Mouse (Mus musculus): Measurements from ENCODE around the gene Nav2. TPM values are rescaled to one million over a fixed set of nuclear protein-coding genes. Genes with fewer than 3 reads are reported as not detected.

Gene Nav2
- polyA plus RNA-seq, 1 experiment from 2014 or later = 22.4 TPM

DNA sequence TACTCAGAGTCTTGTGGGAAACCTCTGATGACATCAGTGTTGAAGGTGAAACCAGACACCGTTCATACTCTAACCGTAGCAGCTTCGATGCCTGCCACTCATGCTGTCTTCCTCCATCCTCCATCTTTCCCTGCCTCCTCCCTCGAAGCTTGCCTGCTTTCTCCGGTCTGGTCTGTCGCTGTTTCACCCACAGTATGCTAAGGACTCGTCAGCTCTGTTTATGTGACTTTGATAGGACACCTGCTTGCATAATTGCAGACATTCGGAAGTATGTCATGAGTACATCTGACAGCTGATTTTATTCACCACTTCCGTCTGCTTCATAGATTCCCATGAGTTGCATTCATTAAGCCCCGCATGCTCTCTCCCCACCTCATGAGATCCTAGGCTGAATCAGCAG, 582.3 kb downstream of the Nav2 start:
- TF ChIP-seq CTCF (IDR thresholded peaks at IDR 0.05) = no peak
- no peak for TF ChIP-seq EP300 (IDR thresholded peaks at IDR 0.05)
- Histone ChIP-seq H3K4me2 (replicated peaks; ENCODE audit: low read depth, low read length) (no peak overlapping the region), H3K4me3 (ENCODE audit: low read depth, low read length) (no peak overlapping the region), H3K27me3 (replicated peaks; ENCODE audit: insufficient read depth, low read length) (no peaks in the 10 kb centered on the region), H3K4me1 (ENCODE audit: insufficient read depth, low read depth, low read length) (peaks cover 4% of the 10 kb centered on the region; the same call in 1 of the 2 replicates), H3K9ac (replicated peaks; ENCODE audit: low read depth) (no peak overlapping the region), H3K9me3 (ENCODE audit: low read length) (no peaks in the 10 kb centered on the region), H3K27ac (ENCODE audit: low read length) (no peak overlapping the region), H3K36me3 (ENCODE audit: insufficient read depth, low read length) (no peaks in the 10 kb centered on the region)
- DNase-seq (ENCODE audit: low spot score) (no peak), ATAC-seq (no peak)
- whole genome bisulfite sequencing = 57% methylated on average over 10 of the region's 10 CpGs

DNA sequence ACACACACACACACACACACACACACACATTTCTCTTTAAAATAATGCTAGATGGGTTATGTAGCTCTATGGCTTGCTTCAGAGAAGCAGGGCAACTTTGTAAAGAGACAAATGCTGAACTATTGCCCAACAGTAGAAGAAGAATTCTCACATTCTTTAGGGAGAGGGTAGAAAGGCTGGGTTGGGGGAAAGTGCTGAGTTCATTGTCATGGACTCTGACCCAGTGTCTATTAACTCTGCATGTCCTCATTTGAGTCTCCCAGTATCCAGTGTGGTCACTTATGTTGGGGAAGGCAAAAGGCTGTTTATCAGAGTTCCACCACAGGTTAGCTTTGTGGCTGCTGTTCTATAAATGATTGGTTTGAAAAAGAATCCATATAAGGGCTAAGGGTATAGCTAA, 584.1 kb downstream of the Nav2 start:
- H3K9me3 ChIP-seq (ENCODE audit: low read length) = no peaks in the 10 kb centered on the region
- ATAC-seq (no peak), DNase-seq (ENCODE audit: low spot score) (peak; percentile 48)
- no peak overlapping the region for H3K27ac ChIP-seq (ENCODE audit: low read length)
- H3K4me3 ChIP-seq (ENCODE audit: low read depth, low read length) = no peak overlapping the region
- H3K4me2 ChIP-seq (replicated peaks; ENCODE audit: low read depth, low read length) = no peak overlapping the region
- H3K9ac ChIP-seq (replicated peaks; ENCODE audit: low read depth) = no peak overlapping the region
- H3K27me3 ChIP-seq (replicated peaks; ENCODE audit: insufficient read depth, low read length) = no peaks in the 10 kb centered on the region
- no peaks in the 10 kb centered on the region for H3K36me3 ChIP-seq (ENCODE audit: insufficient read depth, low read length)
- peaks cover 7% of the 10 kb centered on the region; the same call in 1 of the 2 replicates for H3K4me1 ChIP-seq (ENCODE audit: insufficient read depth, low read depth, low read length)
- TF ChIP-seq EP300 (IDR thresholded peaks at IDR 0.05) = no peak
- no peak for TF ChIP-seq CTCF (IDR thresholded peaks at IDR 0.05)

- DNase-seq (ENCODE audit: low spot score) = peak; percentile 39
- Histone ChIP-seq H3K4me3 (ENCODE audit: low read depth, low read length) (no peak overlapping the region), H3K9me3 (ENCODE audit: low read length) (no peaks in the 10 kb centered on the region), H3K4me1 (ENCODE audit: insufficient read depth, low read depth, low read length) (peaks cover 7% of the 10 kb centered on the region; the same call in 1 of the 2 replicates), H3K27ac (ENCODE audit: low read length) (no peak overlapping the region), H3K27me3 (replicated peaks; ENCODE audit: insufficient read depth, low read length) (no peaks in the 10 kb centered on the region), H3K9ac (replicated peaks; ENCODE audit: low read depth) (no peak overlapping the region), H3K4me2 (replicated peaks; ENCODE audit: low read depth, low read length) (no peak overlapping the region), H3K36me3 (ENCODE audit: insufficient read depth, low read length) (no peaks in the 10 kb centered on the region)
- ATAC-seq = no peak
- WGBS = 94% methylated on average over 4 of the region's 4 CpGs
- TF ChIP-seq CTCF (IDR thresholded peaks at IDR 0.05) = peak; percentile 75
- TF ChIP-seq EP300 (IDR thresholded peaks at IDR 0.05) = no peak
These were observed 584.7 kb downstream of the Nav2 start for GRCm38 (mm10) chr7:49493210-49493609.

- Histone ChIP-seq H3K36me3 (ENCODE audit: insufficient read depth, low read length) (no peaks in the 10 kb centered on the region), H3K4me1 (ENCODE audit: insufficient read depth, low read depth, low read length) (0 out of 2 replicates have a peak, but pooled peaks cover 3% of the 10 kb centered on the region), H3K27me3 (replicated peaks; ENCODE audit: insufficient read depth, low read length) (no peaks in the 10 kb centered on the region), H3K9ac (replicated peaks; ENCODE audit: low read depth) (no peak overlapping the region), H3K4me2 (replicated peaks; ENCODE audit: low read depth, low read length) (no peak overlapping the region), H3K27ac (ENCODE audit: low read length) (no peak overlapping the region), H3K9me3 (ENCODE audit: low read length) (no peaks in the 10 kb centered on the region), H3K4me3 (ENCODE audit: low read depth, low read length) (no peak overlapping the region)
- ATAC-seq (no peak), DNase-seq (ENCODE audit: low spot score) (no peak)
- WGBS = 79% methylated on average over 6 of the region's 6 CpGs
- TF ChIP-seq EP300 (IDR thresholded peaks at IDR 0.05) (no peak), CTCF (IDR thresholded peaks at IDR 0.05) (no peak)
These were observed 586.1 kb downstream of the Nav2 start for GRCm38 (mm10) chr7:49494654-49495053.

GRCm38 (mm10) chr7:49496111-49496510, 587.6 kb downstream of the Nav2 start:
- H3K36me3 ChIP-seq (ENCODE audit: insufficient read depth, low read length) = no peaks in the 10 kb centered on the region
- no peaks in the 10 kb centered on the region for H3K27me3 ChIP-seq (replicated peaks; ENCODE audit: insufficient read depth, low read length)
- TF ChIP-seq EP300 (IDR thresholded peaks at IDR 0.05) (no peak), CTCF (IDR thresholded peaks at IDR 0.05) (no peak; the same call in 1 of the 2 replicates)
- DNase-seq (ENCODE audit: low spot score) (peak; percentile 58), ATAC-seq (peak; percentile 65)
- no peak overlapping the region for H3K4me3 ChIP-seq (ENCODE audit: low read depth, low read length)
- H3K27ac ChIP-seq (ENCODE audit: low read length) = peak overlapping the region; percentile 69
- no peaks in the 10 kb centered on the region for H3K9me3 ChIP-seq (ENCODE audit: low read length)
- H3K4me2 ChIP-seq (replicated peaks; ENCODE audit: low read depth, low read length) = no peak overlapping the region
- H3K4me1 ChIP-seq (ENCODE audit: insufficient read depth, low read depth, low read length) = 0 out of 2 replicates have a peak, but pooled peaks cover 3% of the 10 kb centered on the region
- WGBS = 20% methylated on average over 11 of the region's 11 CpGs
- H3K9ac ChIP-seq (replicated peaks; ENCODE audit: low read depth) = no peak overlapping the region

DNA sequence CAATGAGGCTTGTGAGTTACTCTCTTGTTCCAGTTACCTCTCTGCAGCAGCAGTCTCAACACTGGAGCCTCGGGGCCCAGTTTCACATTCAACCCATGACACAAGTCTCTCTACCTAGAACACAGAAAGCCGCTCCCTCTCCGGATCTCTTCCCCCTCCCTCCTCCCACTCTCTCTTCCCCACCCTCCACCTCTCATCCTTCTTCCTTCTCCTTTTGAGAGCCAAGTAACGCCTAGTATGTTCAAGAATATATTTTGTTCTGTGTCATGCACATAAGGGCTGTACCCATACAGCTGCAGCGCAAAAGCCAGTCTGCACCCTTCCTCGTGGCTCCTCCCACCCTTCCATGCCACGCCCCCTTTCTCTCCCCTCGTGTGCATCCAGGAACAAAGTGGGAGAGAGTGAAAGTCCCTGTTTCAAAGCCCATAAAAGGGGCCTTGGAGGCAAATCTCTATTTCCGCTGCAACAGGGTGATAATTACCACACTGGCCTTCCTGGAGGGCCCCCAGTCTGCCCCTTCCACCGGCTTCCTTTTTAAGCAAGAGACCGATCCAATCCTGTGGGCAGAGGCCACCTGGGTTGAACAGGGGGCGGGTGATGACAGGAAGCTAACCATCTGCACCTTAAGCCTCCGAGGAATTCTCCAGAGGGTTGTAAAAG, 588.4 kb downstream of the Nav2 start:
- Histone ChIP-seq H3K4me1 (ENCODE audit: insufficient read depth, low read depth, low read length) (0 out of 2 replicates have a peak, but pooled peaks cover 3% of the 10 kb centered on the region), H3K4me3 (ENCODE audit: low read depth, low read length) (no peak overlapping the region), H3K36me3 (ENCODE audit: insufficient read depth, low read length) (no peaks in the 10 kb centered on the region), H3K9ac (replicated peaks; ENCODE audit: low read depth) (no peak overlapping the region), H3K27ac (ENCODE audit: low read length) (peak overlapping the region; percentile 69; the same call in 1 of the 2 replicates), H3K4me2 (replicated peaks; ENCODE audit: low read depth, low read length) (no peak overlapping the region; the same call in 1 of the 2 replicates), H3K9me3 (ENCODE audit: low read length) (no peaks in the 10 kb centered on the region), H3K27me3 (replicated peaks; ENCODE audit: insufficient read depth, low read length) (no peaks in the 10 kb centered on the region)
- TF ChIP-seq EP300 (IDR thresholded peaks at IDR 0.05) (no peak), CTCF (IDR thresholded peaks at IDR 0.05) (no peak)
- ATAC-seq (peak; percentile 72), DNase-seq (ENCODE audit: low spot score) (peak; percentile 48)
- 12% methylated on average over 13 of the region's 13 CpGs for WGBS

Data from lung, postnatal 0 days (tissue).